Mouse (Mus musculus): ENCODE data around the gene Fam71b. TPM values are rescaled to one million over a fixed set of nuclear protein-coding genes. Genes with fewer than 3 reads are reported as not detected.

Fam71b gene
- polyA plus RNA-seq, 1 experiment from 2014 or later: not detected

DNA sequence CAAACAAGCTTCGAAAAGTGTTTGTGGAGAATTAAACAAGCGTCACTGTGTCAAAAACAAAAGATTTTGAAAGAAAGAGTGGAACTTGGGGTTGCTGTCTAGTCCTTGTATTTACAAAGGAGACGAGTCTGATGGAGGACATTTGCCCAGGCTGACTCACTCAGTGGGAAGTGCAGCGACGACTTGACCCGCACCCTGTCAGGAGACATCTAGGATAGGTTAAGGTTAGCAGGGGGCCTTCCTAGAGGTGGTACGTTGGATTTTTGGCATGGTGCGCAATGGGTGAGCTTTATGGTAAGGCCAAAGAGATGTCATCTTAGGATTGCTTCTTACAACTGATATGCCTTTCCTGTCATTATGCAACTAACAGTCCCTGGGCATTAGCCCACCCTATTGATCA, 9.3 kb upstream of the Fam71b start:
- Histone ChIP-seq H3K27me3 (no peaks in the 10 kb centered on the region), H3K27ac (replicated peaks) (no peak overlapping the region), H3K4me2 (replicated peaks) (no peak overlapping the region), H3K9me3 (replicated peaks) (no peaks in the 10 kb centered on the region), H3K4me3 (replicated peaks) (no peak overlapping the region), H3K4me1 (no peaks in the 10 kb centered on the region), H3K36me3 (no peaks in the 10 kb centered on the region), H3K9ac (no peak overlapping the region)
- WGBS: 87% methylated on average over 8 of the region's 8 CpGs
- no peak for ATAC-seq (ENCODE audit: insufficient number of reproducible peaks, low FRiP score, low TSS enrichment, low read depth)

DNA sequence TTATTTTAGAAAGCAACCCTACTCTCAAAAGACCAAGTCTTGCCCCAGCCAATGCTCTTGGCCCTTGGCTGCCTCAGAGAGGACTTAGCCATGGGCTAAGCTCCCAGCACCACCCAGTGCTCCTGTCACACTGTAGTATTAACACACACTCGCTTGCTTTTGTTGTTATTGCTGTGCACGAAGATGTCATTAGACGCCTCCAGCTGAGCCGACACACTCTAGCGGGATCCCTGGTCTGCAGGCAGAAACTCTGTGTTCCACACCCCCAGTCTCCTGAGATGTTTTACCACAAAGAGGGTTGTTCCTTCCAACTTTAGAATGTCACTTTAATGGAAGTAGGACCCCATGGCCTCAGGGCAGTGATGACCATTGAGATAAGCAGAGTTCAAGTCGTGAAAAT, 7.9 kb upstream of the Fam71b start:
- Histone ChIP-seq H3K4me1 (no peaks in the 10 kb centered on the region), H3K9me3 (replicated peaks) (no peaks in the 10 kb centered on the region), H3K36me3 (no peaks in the 10 kb centered on the region), H3K4me3 (replicated peaks) (no peak overlapping the region), H3K27ac (replicated peaks) (no peak overlapping the region), H3K9ac (no peak overlapping the region), H3K27me3 (no peaks in the 10 kb centered on the region), H3K4me2 (replicated peaks) (no peak overlapping the region)
- ATAC-seq (ENCODE audit: insufficient number of reproducible peaks, low FRiP score, low TSS enrichment, low read depth): no peak
- 62% methylated on average over 6 of the region's 6 CpGs for WGBS

DNA sequence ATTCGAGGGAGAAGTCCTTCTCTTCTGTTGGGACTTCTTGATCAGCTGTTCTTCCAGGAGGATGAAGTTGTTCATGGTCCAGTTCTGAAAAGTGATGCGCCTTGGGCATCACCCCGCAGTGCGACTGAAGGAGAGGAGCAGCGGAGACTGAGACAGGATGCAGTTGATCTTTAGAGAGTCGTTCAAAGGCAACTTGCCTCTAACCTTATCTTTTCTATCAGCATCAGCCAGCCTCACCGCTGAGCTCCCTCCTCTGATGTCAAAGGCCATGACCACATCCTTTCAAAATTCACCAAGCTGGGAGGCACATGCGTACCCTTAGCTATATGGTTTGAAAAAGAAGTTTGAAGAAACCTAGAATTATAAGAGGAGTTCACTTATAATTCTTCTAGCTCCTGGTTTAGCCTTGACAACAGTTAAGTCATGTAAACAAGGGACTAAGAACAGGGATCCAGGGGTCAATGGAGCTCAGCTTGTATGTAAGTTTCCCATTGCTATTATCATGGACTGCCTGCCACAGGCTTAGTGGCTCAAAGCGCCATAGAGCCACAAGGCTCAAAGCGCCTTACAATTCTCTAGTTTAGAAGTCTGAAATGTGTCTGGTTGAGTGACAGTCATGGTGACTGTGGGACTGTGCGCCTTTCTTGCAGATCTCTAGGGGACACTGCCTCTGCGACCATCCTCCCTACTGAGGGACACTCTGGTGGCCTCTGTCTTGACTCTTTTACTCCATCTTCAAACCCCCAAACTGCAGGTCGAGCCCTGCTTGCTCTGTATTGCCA, 6.8 kb upstream of the Fam71b start, which contains the start of gene Itk:
Gene Itk (minus strand): TSS at position 180 of the 782 bp plus-strand sequence.
- Histone ChIP-seq H3K9ac (no peak within 1 kb of the TSS), H3K27ac (replicated peaks) (no peak within 1 kb of the TSS), H3K4me1 (no peaks in the 10 kb centered on the region), H3K4me2 (replicated peaks) (no peak within 1 kb of the TSS), H3K36me3 (no peaks in the 10 kb centered on the region), H3K27me3 (no peaks in the 10 kb centered on the region), H3K4me3 (replicated peaks) (no peak within 1 kb of the TSS), H3K9me3 (replicated peaks) (no peaks in the 10 kb centered on the region)
- 76% methylated on average over 13 of the region's 13 CpGs for WGBS
- ATAC-seq (ENCODE audit: insufficient number of reproducible peaks, low FRiP score, low TSS enrichment, low read depth): no peak

GRCm38 (mm10) chr11:46390621-46391020, 5.7 kb upstream of the Fam71b start:
- Histone ChIP-seq H3K9me3 (replicated peaks) (no peaks in the 10 kb centered on the region), H3K27ac (replicated peaks) (no peak overlapping the region), H3K27me3 (no peaks in the 10 kb centered on the region), H3K9ac (no peak overlapping the region), H3K4me3 (replicated peaks) (no peak overlapping the region), H3K4me1 (no peaks in the 10 kb centered on the region), H3K36me3 (no peaks in the 10 kb centered on the region), H3K4me2 (replicated peaks) (no peak overlapping the region)
- WGBS: 54% methylated on average over 3 of the region's 3 CpGs
- no peak for ATAC-seq (ENCODE audit: insufficient number of reproducible peaks, low FRiP score, low TSS enrichment, low read depth)

DNA sequence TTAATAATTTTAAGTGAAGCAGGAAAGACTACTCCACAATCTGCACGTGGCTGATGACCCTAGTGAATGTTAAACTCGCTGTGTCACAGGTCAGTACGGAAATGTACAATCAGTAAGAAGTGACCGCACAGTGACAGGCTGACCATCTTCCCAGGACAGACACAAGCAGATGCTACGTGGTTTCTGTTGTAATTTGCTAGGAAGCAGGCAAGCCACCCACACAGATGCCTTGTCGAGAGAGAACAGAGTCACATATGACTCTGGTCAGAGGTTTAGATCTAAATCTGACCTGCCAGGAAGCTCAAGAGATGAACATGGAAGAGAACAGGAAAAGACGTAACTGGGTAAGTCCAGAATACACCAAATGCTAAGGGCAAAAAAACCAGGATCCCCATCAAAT, 3.5 kb upstream of the Fam71b start:
- no peak overlapping the region for H3K27ac ChIP-seq (replicated peaks)
- H3K4me3 ChIP-seq (replicated peaks): no peak overlapping the region
- 75% methylated on average over 7 of the region's 7 CpGs for WGBS
- H3K4me2 ChIP-seq (replicated peaks): no peak overlapping the region
- no peak for ATAC-seq (ENCODE audit: insufficient number of reproducible peaks, low FRiP score, low TSS enrichment, low read depth)
- no peaks in the 10 kb centered on the region for H3K9me3 ChIP-seq (replicated peaks)
- no peak overlapping the region for H3K9ac ChIP-seq
- no peaks in the 10 kb centered on the region for H3K36me3 ChIP-seq
- no peaks in the 10 kb centered on the region for H3K4me1 ChIP-seq
- no peaks in the 10 kb centered on the region for H3K27me3 ChIP-seq

DNA sequence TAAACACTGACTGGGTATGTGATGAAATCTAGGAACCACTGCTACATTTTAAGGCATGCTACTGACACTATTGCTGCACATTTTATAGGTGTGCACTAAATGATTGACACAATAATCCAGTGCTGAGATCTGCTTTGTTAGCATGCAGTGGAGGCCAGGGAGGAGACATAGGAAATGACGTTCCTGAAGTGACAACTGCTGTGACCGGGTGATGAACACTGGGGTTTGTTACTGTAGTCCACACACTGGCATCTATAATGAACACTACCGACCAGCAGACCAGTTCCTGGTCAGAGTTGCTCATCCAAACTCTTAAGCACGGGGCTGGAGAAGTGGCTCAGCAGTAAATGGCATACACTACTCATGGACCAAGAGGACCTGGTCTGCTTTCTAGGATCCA, 2.9 kb upstream of the Fam71b start:
- WGBS: 77% methylated on average over 4 of the region's 4 CpGs
- Histone ChIP-seq H3K4me2 (replicated peaks) (no peak overlapping the region), H3K36me3 (no peaks in the 10 kb centered on the region), H3K27ac (replicated peaks) (no peak overlapping the region), H3K27me3 (no peaks in the 10 kb centered on the region), H3K9ac (no peak overlapping the region), H3K9me3 (replicated peaks) (no peaks in the 10 kb centered on the region), H3K4me3 (replicated peaks) (no peak overlapping the region), H3K4me1 (no peaks in the 10 kb centered on the region)
- ATAC-seq (ENCODE audit: insufficient number of reproducible peaks, low FRiP score, low TSS enrichment, low read depth): no peak

DNA sequence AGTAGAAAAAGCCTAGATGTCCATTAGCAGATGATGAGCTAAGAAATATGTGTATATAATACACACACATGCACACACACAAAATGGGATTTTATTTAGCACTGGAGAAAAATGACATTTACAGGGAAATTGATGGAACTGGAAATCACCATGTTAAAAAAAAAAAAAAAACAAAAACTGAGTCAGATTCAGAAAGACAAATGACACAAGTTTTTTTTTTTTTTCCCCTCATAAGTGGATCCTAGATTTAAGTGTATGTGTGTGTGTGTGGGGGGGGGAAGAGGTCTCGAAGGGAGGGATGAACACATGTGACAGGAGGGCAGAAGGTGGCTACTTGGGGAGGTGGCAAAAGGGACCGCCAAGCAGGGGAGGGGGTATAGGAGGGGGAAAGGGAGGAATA, 1.3 kb upstream of the Fam71b start:
- no peak for ATAC-seq (ENCODE audit: insufficient number of reproducible peaks, low FRiP score, low TSS enrichment, low read depth)

GRCm38 (mm10) chr11:46395698-46396097, 661 bp upstream of the Fam71b start:
- Histone ChIP-seq H3K9ac (no peak overlapping the region), H3K4me1 (no peaks in the 10 kb centered on the region), H3K9me3 (replicated peaks) (no peaks in the 10 kb centered on the region), H3K4me2 (replicated peaks) (no peak overlapping the region), H3K27ac (replicated peaks) (no peak overlapping the region), H3K27me3 (no peaks in the 10 kb centered on the region), H3K4me3 (replicated peaks) (no peak overlapping the region), H3K36me3 (no peaks in the 10 kb centered on the region)
- no peak for ATAC-seq (ENCODE audit: insufficient number of reproducible peaks, low FRiP score, low TSS enrichment, low read depth)
- 84% methylated on average over 2 of the region's 2 CpGs for WGBS

More for the DNA sequence above, 1.3 kb upstream of the Fam71b start:
- WGBS: 74% methylated on average over 2 of the region's 2 CpGs
- Histone ChIP-seq H3K4me1 (no peaks in the 10 kb centered on the region), H3K36me3 (no peaks in the 10 kb centered on the region), H3K9ac (no peak overlapping the region), H3K27ac (replicated peaks) (no peak overlapping the region), H3K4me2 (replicated peaks) (no peak overlapping the region), H3K9me3 (replicated peaks) (no peaks in the 10 kb centered on the region), H3K27me3 (no peaks in the 10 kb centered on the region), H3K4me3 (replicated peaks) (no peak overlapping the region)

GRCm38 (mm10) chr11:46396860-46397179, 461 bp downstream of the Fam71b start:
- no peaks in the 10 kb centered on the region for H3K4me1 ChIP-seq
- 87% methylated on average over 4 of the region's 4 CpGs for WGBS
- H3K27me3 ChIP-seq: no peaks in the 10 kb centered on the region
- H3K9me3 ChIP-seq (replicated peaks): no peaks in the 10 kb centered on the region
- no peak overlapping the region for H3K4me3 ChIP-seq (replicated peaks)
- no peaks in the 10 kb centered on the region for H3K36me3 ChIP-seq
- ATAC-seq (ENCODE audit: insufficient number of reproducible peaks, low FRiP score, low TSS enrichment, low read depth): no peak
- no peak overlapping the region for H3K27ac ChIP-seq (replicated peaks)
- no peak overlapping the region for H3K4me2 ChIP-seq (replicated peaks)
- H3K9ac ChIP-seq: no peak overlapping the region

DNA sequence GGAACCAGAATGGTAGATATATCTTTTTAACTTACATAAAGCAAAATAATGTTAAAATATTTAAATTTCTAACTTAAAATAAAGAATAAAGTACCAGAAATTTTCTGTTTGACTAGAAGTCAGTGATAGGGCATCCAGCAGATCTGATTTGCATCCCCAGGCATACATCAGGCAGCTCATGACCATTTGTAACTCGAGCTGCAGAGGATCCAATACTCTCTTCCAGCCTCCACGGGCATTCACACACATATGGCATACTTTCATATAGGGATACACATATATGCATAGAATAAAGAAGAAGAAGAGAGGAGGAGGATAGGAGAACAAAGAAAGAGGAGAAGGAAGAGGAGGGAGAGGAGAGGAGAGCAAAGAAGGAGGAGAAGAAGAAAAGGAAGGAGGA, 1.5 kb downstream of the Fam71b start:
- Histone ChIP-seq H3K27me3 (no peaks in the 10 kb centered on the region), H3K4me2 (replicated peaks) (no peak overlapping the region), H3K27ac (replicated peaks) (no peak overlapping the region), H3K9ac (no peak overlapping the region), H3K4me3 (replicated peaks) (no peak overlapping the region), H3K4me1 (no peaks in the 10 kb centered on the region), H3K9me3 (replicated peaks) (no peaks in the 10 kb centered on the region), H3K36me3 (no peaks in the 10 kb centered on the region)
- no peak for ATAC-seq (ENCODE audit: insufficient number of reproducible peaks, low FRiP score, low TSS enrichment, low read depth)
- WGBS: 33% methylated on average over 2 of the region's 2 CpGs

GRCm38 (mm10) chr11:46398473-46398872, 2.1 kb downstream of the Fam71b start:
- no peaks in the 10 kb centered on the region for H3K9me3 ChIP-seq (replicated peaks)
- H3K4me2 ChIP-seq (replicated peaks): no peak overlapping the region
- ATAC-seq (ENCODE audit: insufficient number of reproducible peaks, low FRiP score, low TSS enrichment, low read depth): no peak
- WGBS: 85% methylated on average over 4 of the region's 4 CpGs
- no peaks in the 10 kb centered on the region for H3K36me3 ChIP-seq
- H3K27ac ChIP-seq (replicated peaks): no peak overlapping the region
- H3K4me1 ChIP-seq: no peaks in the 10 kb centered on the region
- H3K9ac ChIP-seq: no peak overlapping the region
- H3K4me3 ChIP-seq (replicated peaks): no peak overlapping the region
- H3K27me3 ChIP-seq: no peaks in the 10 kb centered on the region

DNA sequence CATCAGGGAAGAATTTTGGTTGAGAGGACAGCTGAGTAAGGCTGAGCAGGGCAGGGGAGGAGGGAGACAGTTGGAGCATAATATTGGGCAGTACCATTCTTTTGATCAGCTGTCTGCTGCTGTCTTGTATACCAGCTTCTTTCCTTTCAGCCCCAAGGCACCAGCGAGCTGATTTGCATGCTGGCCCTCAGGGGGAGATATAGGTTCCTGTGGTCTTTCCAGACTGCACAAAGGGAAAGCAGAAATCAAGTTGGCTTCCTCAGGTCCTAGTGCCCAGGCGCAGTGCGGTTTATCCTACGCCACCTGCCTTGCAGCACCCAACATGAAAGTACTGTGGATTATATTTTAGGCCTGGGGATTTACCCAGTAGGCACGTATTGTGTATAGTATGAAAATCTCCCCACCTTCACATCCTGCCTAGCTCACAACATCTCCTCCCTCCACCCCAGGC, 2.6 kb downstream of the Fam71b start:
- no peaks in the 10 kb centered on the region for H3K9me3 ChIP-seq (replicated peaks)
- WGBS: 58% methylated on average over 5 of the region's 5 CpGs
- H3K4me1 ChIP-seq: no peaks in the 10 kb centered on the region
- no peak overlapping the region for H3K9ac ChIP-seq
- no peak overlapping the region for H3K27ac ChIP-seq (replicated peaks)
- no peak for ATAC-seq (ENCODE audit: insufficient number of reproducible peaks, low FRiP score, low TSS enrichment, low read depth)
- no peaks in the 10 kb centered on the region for H3K27me3 ChIP-seq
- H3K4me2 ChIP-seq (replicated peaks): no peak overlapping the region
- H3K36me3 ChIP-seq: no peaks in the 10 kb centered on the region
- no peak overlapping the region for H3K4me3 ChIP-seq (replicated peaks)

All from embryonic facial prominence, embryonic 15.5 days (tissue).